In the genomic region with DNA sequence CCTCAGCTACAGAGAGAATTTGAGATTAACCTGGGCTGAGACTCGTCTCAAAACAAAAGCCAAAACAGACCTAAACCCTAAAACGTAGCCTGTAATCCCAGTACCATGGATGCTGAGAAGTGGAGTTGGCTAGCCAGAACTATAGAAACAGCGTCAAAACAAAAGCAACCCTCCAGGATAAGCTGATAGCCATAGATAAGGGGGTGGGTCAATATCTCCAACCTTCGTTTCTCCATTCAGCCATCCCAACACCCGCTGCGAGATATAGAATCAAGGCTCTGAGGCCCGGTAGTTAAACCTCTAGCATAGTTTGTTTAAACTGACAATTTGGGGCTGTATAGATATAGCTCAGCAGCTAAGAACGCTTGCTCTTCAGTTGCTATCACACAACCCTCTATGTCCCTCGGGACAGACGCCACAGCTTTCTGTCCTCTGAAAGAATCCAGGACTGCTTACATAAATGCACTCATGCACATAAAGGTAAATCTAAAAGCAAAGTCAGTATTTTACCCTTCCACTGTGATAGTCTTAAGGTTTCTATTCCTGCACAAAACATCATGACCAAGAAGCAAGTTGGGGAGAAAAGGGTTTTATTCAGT, we compare ENCODE assay signal across 8 mouse cellular contexts. TPM values are rescaled to one million over a fixed set of nuclear protein-coding genes. Genes with fewer than 3 reads are reported as not detected.
A peak's percentile ranks its signal among the peaks of the same experiment; 100 is the strongest.
DNase-seq lines count a peak whose midpoint lies in the region; ATAC-seq and TF ChIP-seq lines count a peak whose summit lies in the region.

No protein-coding gene starts in this region.

- peak overlapping the region; percentile 86 for H3K4me2 ChIP-seq in heart, embryonic 12.5 days
- peak overlapping the region; percentile 84 for H3K4me2 ChIP-seq in hindbrain, embryonic 12.5 days (replicated peaks)

- H3K9me3 ChIP-seq in heart, embryonic 12.5 days (replicated peaks): no peaks in the 10 kb centered on the region
- H3K9me3 ChIP-seq in hindbrain, embryonic 12.5 days (replicated peaks): no peaks in the 10 kb centered on the region

- TF ChIP-seq CTCF in bone marrow, adult 2 months (IDR thresholded peaks at IDR 0.05; ENCODE audit: control insufficient read depth, insufficient read depth, low read length): no peak
- no peak for TF ChIP-seq CTCF in cerebellum, adult 2 months (IDR thresholded peaks at IDR 0.05; ENCODE audit: borderline replicate concordance, insufficient read depth, low read depth, low read length)

- WGBS in heart, embryonic 12.5 days: 19% methylated on average over 10 of the region's 10 CpGs
- WGBS in bone marrow, adult 2 months: 35% methylated on average over 10 of the region's 10 CpGs
- WGBS in hindbrain, embryonic 12.5 days: 50% methylated on average over 10 of the region's 10 CpGs
- 54% methylated on average over 10 of the region's 10 CpGs for WGBS in cerebellum, adult 2 months

- intact Hi-C loops in left cerebral cortex, postnatal 4 days (cut with DNase I): no loop called here

- no peaks in the 10 kb centered on the region for H3K27me3 ChIP-seq in heart, embryonic 12.5 days (replicated peaks)
- no peaks in the 10 kb centered on the region for H3K27me3 ChIP-seq in hindbrain, embryonic 12.5 days
- H3K27me3 ChIP-seq in cerebellum, adult 2 months (ENCODE audit: control insufficient read depth, insufficient read depth, low read length): no peaks in the 10 kb centered on the region

- H3K27ac ChIP-seq in heart, embryonic 12.5 days (ENCODE audit: poor library complexity, severe bottlenecking): peak overlapping the region; percentile 83
- peak overlapping the region; percentile 88; the same call in 1 of the 2 replicates for H3K27ac ChIP-seq in bone marrow, adult 2 months (ENCODE audit: control insufficient read depth, insufficient read depth, low read depth, low read length, poor library complexity)
- peak overlapping the region; percentile 80; the same call in 1 of the 2 replicates for H3K27ac ChIP-seq in hindbrain, embryonic 12.5 days
- no peak overlapping the region for H3K27ac ChIP-seq in cerebellum, adult 2 months (ENCODE audit: insufficient read depth, low read length)

- no peak for TF ChIP-seq POLR2A in bone marrow, adult 2 months (IDR thresholded peaks at IDR 0.05; ENCODE audit: borderline replicate concordance, control insufficient read depth, low read depth, low read length)
- TF ChIP-seq POLR2A in cerebellum, adult 2 months (IDR thresholded peaks at IDR 0.05; ENCODE audit: borderline replicate concordance, insufficient read depth, low read length): no peak

- DNase-seq in heart, adult 8-10 months (ENCODE audit: low spot score): no peak
- DNase-seq in yolk sac, embryonic 10.5 days (ENCODE audit: low spot score): no peak
- DNase-seq in left cerebral cortex, postnatal 4 days: no peak
- no peak for DNase-seq in cerebellum, adult 2 months

- H3K9ac ChIP-seq in heart, embryonic 12.5 days: no peak overlapping the region
- no peak overlapping the region for H3K9ac ChIP-seq in hindbrain, embryonic 12.5 days

- H3K4me1 ChIP-seq in heart, embryonic 12.5 days (replicated peaks): peaks cover 22% of the 10 kb centered on the region
- peaks cover 1% of the 10 kb centered on the region; the same call in 1 of the 2 replicates for H3K4me1 ChIP-seq in bone marrow, adult 2 months (ENCODE audit: control insufficient read depth, insufficient read depth, low read length)
- H3K4me1 ChIP-seq in hindbrain, embryonic 12.5 days: peaks cover 22% of the 10 kb centered on the region
- no peaks in the 10 kb centered on the region; the same call in 1 of the 2 replicates for H3K4me1 ChIP-seq in cerebellum, adult 2 months (ENCODE audit: control insufficient read depth, insufficient read depth, low read length)

- no peak for ATAC-seq in heart, embryonic 12.5 days (ENCODE audit: insufficient number of reproducible peaks, low FRiP score)
- ATAC-seq in hindbrain, embryonic 12.5 days (ENCODE audit: low FRiP score): no peak
- ATAC-seq in megakaryocyte progenitor cell, adult 5-6 weeks (replicated peaks; ENCODE audit: poor library complexity): peak; percentile 15

- H3K36me3 ChIP-seq in heart, embryonic 12.5 days: peaks cover 32% of the 10 kb centered on the region
- H3K36me3 ChIP-seq in hindbrain, embryonic 12.5 days: peaks cover 29% of the 10 kb centered on the region

- H3K4me3 ChIP-seq in heart, embryonic 12.5 days: peak overlapping the region; percentile 71; the same call in 1 of the 2 replicates
- no peak overlapping the region for H3K4me3 ChIP-seq in bone marrow, adult 2 months (replicated peaks; ENCODE audit: control insufficient read depth, low read depth, low read length)
- no peak overlapping the region for H3K4me3 ChIP-seq in hindbrain, embryonic 12.5 days
- H3K4me3 ChIP-seq in cerebellum, adult 2 months (replicated peaks; ENCODE audit: insufficient read depth, low read depth, low read length): no peak overlapping the region

RNA-seq across cellular contexts. Expression of gene Slc25a17, which starts 0.9 kb away (rescaled TPM):
- 54.1 and 58.4 TPM in 2 replicates for polyA plus RNA-seq in heart, embryonic 12.5 days (2016; fragmentation: Nextera tagmentation; extraction: Ambion mirVana)
- 10 to 100 TPM; 11.7 to 13.5 (median 12.8) TPM for total RNA-seq in heart, adult 8-10 months (2022)
- 12.4 and 13.7 TPM in 2 replicates for polyA plus RNA-seq in bone marrow, adult 2 months (2011; ENCODE audit: insufficient read depth, insufficient read length, low replicate concordance, missing spikeins)
- polyA plus RNA-seq in hindbrain, embryonic 12.5 days (2016; fragmentation: Nextera tagmentation; extraction: Ambion mirVana): 106 and 111 TPM in 2 replicates
- total RNA-seq in megakaryocyte progenitor cell, adult 5-6 weeks (2015): 77.2 and 78.7 TPM in 2 replicates
- total RNA-seq in megakaryocyte progenitor cell, adult 5-6 weeks (2017): 89.4 and 90.6 TPM in 2 replicates
- total RNA-seq in left cerebral cortex, postnatal 4 days (2021): 10 to 100 TPM; 71.9 to 72.3 TPM
- 55.8 and 56.0 TPM in 2 replicates for polyA plus RNA-seq in cerebellum, adult 2 months (2012; rRNA removed)

RNA-seq across cellular contexts. Expression of gene St13, which starts 38.4 kb away (rescaled TPM):
- polyA plus RNA-seq in heart, embryonic 12.5 days (2016; fragmentation: Nextera tagmentation; extraction: Ambion mirVana): 150 TPM in 2 replicates
- 100 to 1,000 TPM; 102 to 114 (median 104) TPM for total RNA-seq in heart, adult 8-10 months (2022)
- polyA plus RNA-seq in bone marrow, adult 2 months (2011; ENCODE audit: insufficient read depth, insufficient read length, low replicate concordance, missing spikeins): 60.5 and 119 TPM in 2 replicates
- 194 TPM in 2 replicates for polyA plus RNA-seq in hindbrain, embryonic 12.5 days (2016; fragmentation: Nextera tagmentation; extraction: Ambion mirVana)
- total RNA-seq in megakaryocyte progenitor cell, adult 5-6 weeks (2015): 155 and 166 TPM in 2 replicates
- total RNA-seq in megakaryocyte progenitor cell, adult 5-6 weeks (2017): 258 and 365 TPM in 2 replicates
- 100 to 1,000 TPM; 188 to 193 TPM for total RNA-seq in left cerebral cortex, postnatal 4 days (2021)
- polyA plus RNA-seq in cerebellum, adult 2 months (2012; rRNA removed): 75.6 and 85.3 TPM in 2 replicates

RNA-seq across cellular contexts. Expression of gene Xpnpep3, which starts 38.4 kb away (rescaled TPM):
- polyA plus RNA-seq in heart, embryonic 12.5 days (2016; fragmentation: Nextera tagmentation; extraction: Ambion mirVana): 10.4 and 11.3 TPM in 2 replicates
- 10 to 100 TPM; 10.6 to 13.1 (median 12.0) TPM for total RNA-seq in heart, adult 8-10 months (2022)
- polyA plus RNA-seq in bone marrow, adult 2 months (2011; ENCODE audit: insufficient read depth, insufficient read length, low replicate concordance, missing spikeins): 5.4 and 5.9 TPM in 2 replicates
- polyA plus RNA-seq in hindbrain, embryonic 12.5 days (2016; fragmentation: Nextera tagmentation; extraction: Ambion mirVana): 11.4 and 11.6 TPM in 2 replicates
- 7.2 and 8.5 TPM in 2 replicates for total RNA-seq in megakaryocyte progenitor cell, adult 5-6 weeks (2015)
- 17.5 and 27.8 TPM in 2 replicates for total RNA-seq in megakaryocyte progenitor cell, adult 5-6 weeks (2017)
- total RNA-seq in left cerebral cortex, postnatal 4 days (2021): 10 to 100 TPM; 11.4 to 11.7 TPM
- polyA plus RNA-seq in cerebellum, adult 2 months (2012; rRNA removed): 7.3 and 9.0 TPM in 2 replicates

RNA-seq across cellular contexts. Expression of gene Dnajb7, which starts 46.6 kb away (rescaled TPM):
- polyA plus RNA-seq in heart, embryonic 12.5 days (2016; fragmentation: Nextera tagmentation; extraction: Ambion mirVana): 1.1 TPM in 2 replicates
- not detected for total RNA-seq in heart, adult 8-10 months (2022)
- polyA plus RNA-seq in bone marrow, adult 2 months (2011; ENCODE audit: insufficient read depth, insufficient read length, low replicate concordance, missing spikeins): not detected in 2 replicates
- polyA plus RNA-seq in hindbrain, embryonic 12.5 days (2016; fragmentation: Nextera tagmentation; extraction: Ambion mirVana): 1.6 and 1.8 TPM in 2 replicates
- total RNA-seq in megakaryocyte progenitor cell, adult 5-6 weeks (2015): not detected in 2 replicates
- 0.17 TPM in 1 of 2 replicates, not detected in the other for total RNA-seq in megakaryocyte progenitor cell, adult 5-6 weeks (2017)
- total RNA-seq in left cerebral cortex, postnatal 4 days (2021): under 1 TPM in 1 of 2 experiments, not detected in 1; 0.28 TPM
- polyA plus RNA-seq in cerebellum, adult 2 months (2012; rRNA removed): 0.07 TPM in 1 of 2 replicates, not detected in the other
